Mouse (Mus musculus) ES-Bruce4 (cell line): ENCODE results near the gene Pard3.

Experiments
- CTCF ChIP-seq: IDR thresholded peaks from one replicate; pipeline ENCODE4 v1.8.1; 2011; ENCODE audit warnings: low read depth, low read length
- EP300 ChIP-seq: IDR thresholded peaks from 2 replicates; pipeline ENCODE4 v1.6.1; 2011; ENCODE audit warnings: low read depth, low read length; ENCODE audit not compliant: insufficient read depth

DNA sequence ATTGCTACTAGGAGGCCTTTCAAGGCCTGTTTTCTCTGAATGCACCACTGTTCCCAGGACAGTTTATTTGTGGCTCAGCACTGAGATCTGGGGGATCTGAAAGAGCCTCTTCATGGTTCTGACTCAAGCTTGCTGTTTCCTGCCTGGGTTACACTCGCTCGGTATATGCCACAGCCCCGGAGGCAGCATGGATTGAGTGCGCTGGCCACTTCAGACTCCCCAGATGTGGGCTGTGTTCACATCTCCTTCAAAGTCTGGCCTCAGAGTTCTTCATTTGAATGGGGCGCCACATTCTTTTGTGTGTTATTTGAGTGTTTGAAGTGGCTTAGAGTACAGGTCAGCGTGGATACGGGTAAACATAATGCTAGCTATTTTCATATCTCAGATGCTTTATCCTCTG is 190.9 kb downstream of the Pard3 start:
- no peak for TF ChIP-seq CTCF
- TF ChIP-seq EP300, result no peak
